Mouse (Mus musculus) neural tube, embryonic 11.5 days (tissue): ENCODE results near the gene Gpbp1l1. TPM values are rescaled to one million over a fixed set of nuclear protein-coding genes. Genes with fewer than 3 reads are reported as not detected.

Experiments
- ATAC-seq: fragments of 200-750 bp; cut with Nextera tagmentation; 2 replicates; pipeline ENCODE4 v1.8.0; 2017; ENCODE audit warnings: moderate number of reproducible peaks, mild to moderate bottlenecking, moderate TSS enrichment, moderate library complexity; ENCODE audit not compliant: insufficient read depth, low FRiP score, low TSS enrichment
- DNase-seq: peaks from one replicate; pipeline ENCODE4 v3.0.0-alpha.2; 2015; ENCODE audit warnings: low spot score
- H3K27ac ChIP-seq: fragments of 300-500 bp; sonication (generic); 2 replicates; pipeline ENCODE4 v1.5.1; 2014; ENCODE audit warnings: low read depth, mild to moderate bottlenecking, low read length
- H3K27me3 ChIP-seq: fragments of 300-500 bp; sonication (generic); 2 replicates; pipeline ENCODE4 v1.6.1; 2014; ENCODE audit warnings: mild to moderate bottlenecking, low read length, mixed read lengths; ENCODE audit not compliant: control insufficient read depth, insufficient read depth
- H3K36me3 ChIP-seq: fragments of 300-500 bp; sonication (generic); 2 replicates; pipeline ENCODE4 v1.6.1; 2014; ENCODE audit warnings: mild to moderate bottlenecking, low read length, moderate library complexity, mixed read lengths; ENCODE audit not compliant: control insufficient read depth, insufficient read depth
- H3K4me1 ChIP-seq: fragments of 300-500 bp; sonication (generic); 2 replicates; pipeline ENCODE4 v1.6.1; 2014; ENCODE audit warnings: low read length, mixed read lengths; ENCODE audit not compliant: control insufficient read depth, insufficient read depth
- H3K4me2 ChIP-seq: fragments of 300-500 bp; sonication (generic); 2 replicates; pipeline ENCODE4 v1.6.1; 2014; ENCODE audit warnings: low read depth, mild to moderate bottlenecking, moderate library complexity
- H3K4me3 ChIP-seq: fragments of 300-500 bp; sonication (generic); 2 replicates; pipeline ENCODE4 v1.5.1; 2014; ENCODE audit warnings: low read depth, low read length
- H3K9ac ChIP-seq: fragments of 300-500 bp; sonication (generic); 2 replicates; pipeline ENCODE4 v1.6.1; 2014; ENCODE audit warnings: mild to moderate bottlenecking, low read length
- H3K9me3 ChIP-seq: fragments of 300-500 bp; sonication (generic); 2 replicates; pipeline ENCODE4 v1.6.1; 2016; ENCODE audit warnings: low read length; ENCODE audit not compliant: control insufficient read depth
- WGBS: fragments of 180-500 bp; shearing (Covaris S2); extraction: QIAGEN DNeasy Blood & Tissue Kit; methylation state at CpG from one replicate; pipeline ENCODE4 v1.1.7; 2014; 5-methylcytosine and 5-hydroxymethylcytosine counted together
- polyA plus RNA-seq: library from polyadenylated mRNA; unstranded; fragments of >200 nt; fragmentation: Nextera tagmentation; extraction: Ambion mirVana; gene quantifications from 2 replicates; pipeline ENCODE4 v1.2.1, GENCODE M21; 2014

The Gpbp1l1 gene
- polyA plus RNA-seq = 31.5 and 33.7 TPM in 2 replicates

DNA sequence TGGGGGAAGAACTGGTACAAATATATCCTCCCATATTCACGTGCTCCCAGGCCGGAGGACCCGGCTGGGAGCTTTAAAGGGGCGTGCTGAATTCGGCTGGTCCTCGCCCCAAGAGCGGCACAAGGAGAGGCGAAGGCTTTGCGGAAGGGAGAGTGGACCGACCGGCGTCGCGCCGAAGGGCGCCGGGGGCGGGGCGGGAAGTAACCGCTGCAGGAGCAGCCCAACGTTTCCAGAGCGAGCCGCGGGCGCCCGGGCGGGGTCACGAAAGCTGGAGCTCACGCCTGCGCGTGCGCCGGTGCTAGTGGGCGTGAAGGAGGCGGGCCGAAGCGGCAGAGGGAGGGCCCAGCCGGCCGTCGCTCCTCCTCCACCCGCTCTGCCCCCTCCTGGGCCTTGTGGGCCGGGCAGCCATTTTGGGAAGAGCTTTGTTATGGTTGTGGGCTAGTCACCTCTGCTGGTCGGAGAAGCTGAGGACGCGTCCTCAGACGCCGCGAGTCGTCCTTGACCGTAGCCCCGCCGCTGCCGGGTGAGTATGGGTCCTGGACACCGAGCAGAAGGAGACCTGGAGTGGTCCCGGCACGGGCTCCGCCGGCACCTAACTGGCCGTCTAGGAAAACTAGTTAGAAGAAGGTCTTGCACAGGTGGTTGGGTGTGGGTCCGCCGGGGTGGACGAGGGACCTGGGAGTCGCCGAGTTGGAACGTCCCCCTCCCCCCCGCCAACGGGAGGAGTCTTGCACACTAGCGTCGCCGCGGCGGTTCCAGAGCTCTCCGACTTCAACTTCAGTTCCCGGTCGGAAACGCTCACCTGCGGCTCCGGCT is at the start of gene Gpbp1l1:
Gene Gpbp1l1, plus strand, starts transcription at position 353 of the 816 bp plus-strand sequence.
- peaks cover 1% of the 10 kb centered on the region for H3K36me3 ChIP-seq
- H3K27ac ChIP-seq = peak within 1 kb of the TSS; percentile 83
- 0 out of 2 replicates have a peak, but pooled peaks cover 5% of the 10 kb centered on the region for H3K4me1 ChIP-seq
- peak; percentile 99 for DNase-seq
- H3K4me3 ChIP-seq = peak within 1 kb of the TSS; percentile 60
- WGBS = 0% methylated on average over 75 of the region's 78 CpGs
- H3K4me2 ChIP-seq = peak within 1 kb of the TSS; percentile 70
- peak within 1 kb of the TSS; percentile 71 for H3K9ac ChIP-seq
- H3K9me3 ChIP-seq = no peaks in the 10 kb centered on the region
- no peaks in the 10 kb centered on the region for H3K27me3 ChIP-seq
- peak; percentile 93 for ATAC-seq

DNA sequence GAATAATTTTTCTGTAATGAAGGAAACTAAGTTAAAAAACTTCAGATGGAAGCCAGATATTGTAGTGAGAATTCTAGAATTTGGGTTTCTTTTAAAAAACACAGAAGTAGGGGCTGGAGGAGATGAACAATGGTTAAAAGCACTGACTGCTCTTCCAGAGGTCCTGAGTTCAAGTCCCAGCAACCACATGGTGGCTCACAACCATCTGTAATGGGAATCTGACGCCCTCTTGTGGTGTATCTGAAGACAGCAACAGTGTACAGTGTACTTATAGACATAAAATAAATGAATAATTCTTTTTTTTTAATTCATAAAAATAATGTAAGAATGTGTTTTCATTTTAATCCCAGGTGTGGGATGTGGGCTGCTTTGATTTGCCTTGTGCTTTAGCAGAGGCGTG is 26.3 kb upstream of the Gpbp1l1 start:
- Histone ChIP-seq H3K9ac (no peak overlapping the region), H3K4me1 (no peaks in the 10 kb centered on the region), H3K27me3 (no peaks in the 10 kb centered on the region), H3K4me2 (no peak overlapping the region), H3K36me3 (no peaks in the 10 kb centered on the region), H3K9me3 (no peaks in the 10 kb centered on the region), H3K4me3 (no peak overlapping the region), H3K27ac (no peak overlapping the region)
- ATAC-seq (no peak), DNase-seq (no peak)
- 60% methylated on average over 2 of the region's 2 CpGs for WGBS

DNA sequence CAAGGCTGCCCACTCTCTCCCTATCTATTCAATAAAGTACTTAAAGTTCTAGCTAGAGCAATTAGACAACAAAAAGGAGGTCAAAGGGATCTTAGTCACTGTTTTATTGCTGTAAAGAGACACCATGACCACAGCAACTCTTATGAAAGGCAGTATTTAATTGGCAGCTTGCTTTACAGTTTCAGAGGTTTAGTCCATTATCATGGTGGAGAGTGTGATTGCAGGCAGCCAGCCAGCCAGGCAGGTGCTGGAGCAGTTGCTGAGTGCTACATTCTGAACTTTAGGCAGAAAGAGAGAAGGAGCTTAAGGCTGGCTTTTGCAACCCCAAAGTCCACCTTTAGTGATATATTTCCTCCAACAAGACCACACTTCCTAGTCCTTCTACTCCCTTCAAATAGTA is 21.1 kb upstream of the Gpbp1l1 start:
- no peak overlapping the region for H3K4me3 ChIP-seq
- H3K9me3 ChIP-seq = no peaks in the 10 kb centered on the region
- DNase-seq (no peak), ATAC-seq (no peak)
- H3K9ac ChIP-seq = no peak overlapping the region
- H3K4me1 ChIP-seq = no peaks in the 10 kb centered on the region
- no peak overlapping the region for H3K4me2 ChIP-seq
- H3K36me3 ChIP-seq = no peaks in the 10 kb centered on the region
- H3K27ac ChIP-seq = no peak overlapping the region
- H3K27me3 ChIP-seq = no peaks in the 10 kb centered on the region

DNA sequence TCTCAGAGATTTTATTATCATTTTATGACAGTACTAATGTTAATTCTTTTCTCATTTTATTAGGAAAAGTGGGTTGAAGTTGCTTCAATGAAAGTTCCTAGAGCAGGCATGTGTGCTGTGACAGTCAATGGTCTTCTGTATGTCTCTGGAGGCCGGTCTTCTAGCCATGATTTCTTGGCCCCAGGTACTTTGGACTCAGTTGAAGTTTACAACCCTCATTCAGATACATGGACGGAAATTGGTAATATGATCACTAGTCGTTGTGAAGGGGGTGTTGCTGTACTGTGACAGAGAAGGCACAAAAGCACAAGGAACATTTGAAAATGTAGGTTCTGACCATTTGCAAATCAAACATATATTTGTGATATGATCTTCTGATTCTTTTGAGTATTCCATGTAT is 19.7 kb upstream of the Gpbp1l1 start:
- Histone ChIP-seq H3K4me2 (no peak overlapping the region), H3K36me3 (no peaks in the 10 kb centered on the region), H3K9me3 (no peaks in the 10 kb centered on the region), H3K4me1 (no peaks in the 10 kb centered on the region), H3K4me3 (no peak overlapping the region), H3K9ac (no peak overlapping the region), H3K27me3 (no peaks in the 10 kb centered on the region), H3K27ac (no peak overlapping the region)
- DNase-seq (no peak), ATAC-seq (no peak)
- WGBS = 83% methylated on average over 3 of the region's 3 CpGs

DNA sequence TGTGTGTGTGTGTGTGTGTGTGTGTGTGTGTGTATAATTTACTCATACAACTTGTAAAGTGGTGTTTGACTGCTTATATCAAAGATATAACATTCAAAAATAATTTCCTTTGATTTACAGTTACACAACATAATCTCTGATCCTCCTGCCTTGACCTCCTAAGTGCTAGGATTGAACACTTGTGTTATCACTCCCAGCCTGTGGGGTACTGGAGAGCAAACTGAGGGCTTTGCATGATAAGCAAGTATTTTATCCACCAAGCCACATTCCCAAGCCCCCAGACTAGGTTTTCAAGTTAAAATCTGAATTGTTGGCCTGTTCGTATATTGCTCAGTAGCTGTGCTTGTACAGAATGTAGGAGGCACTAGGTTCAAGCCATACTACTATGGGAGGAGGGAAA is 7.0 kb upstream of the Gpbp1l1 start:
- Histone ChIP-seq H3K4me1 (no peaks in the 10 kb centered on the region), H3K27me3 (no peaks in the 10 kb centered on the region), H3K4me2 (no peak overlapping the region), H3K9ac (no peak overlapping the region), H3K4me3 (no peak overlapping the region), H3K36me3 (peaks cover 2% of the 10 kb centered on the region), H3K9me3 (no peaks in the 10 kb centered on the region), H3K27ac (no peak overlapping the region)
- 84% methylated on average over 1 of the region's 1 CpGs for WGBS
- ATAC-seq (no peak), DNase-seq (no peak)

DNA sequence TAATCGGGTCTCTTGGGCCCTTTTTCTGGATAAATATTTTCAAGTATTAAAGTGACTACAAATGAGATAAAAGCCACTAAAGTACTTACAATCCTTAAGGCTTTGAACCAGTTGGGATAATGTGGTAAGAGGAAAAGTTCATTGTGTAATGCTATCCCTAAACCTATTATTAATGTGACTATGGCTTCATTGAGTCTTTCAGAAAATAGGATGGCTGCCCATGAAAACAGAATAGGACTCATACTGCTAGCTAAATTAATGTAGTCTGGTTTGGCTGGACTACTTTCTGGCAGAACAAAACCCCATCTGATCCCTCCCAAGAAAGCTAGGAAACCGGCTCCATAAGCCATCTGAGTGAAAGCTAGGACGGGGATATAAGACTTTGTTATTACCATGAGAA is 4.4 kb upstream of the Gpbp1l1 start:
- Histone ChIP-seq H3K27ac (no peak overlapping the region), H3K36me3 (peaks cover 2% of the 10 kb centered on the region), H3K27me3 (no peaks in the 10 kb centered on the region), H3K4me1 (no peaks in the 10 kb centered on the region), H3K9me3 (no peaks in the 10 kb centered on the region), H3K4me3 (no peak overlapping the region), H3K9ac (no peak overlapping the region), H3K4me2 (no peak overlapping the region)
- ATAC-seq (no peak), DNase-seq (no peak)
- WGBS = 93% methylated on average over 3 of the region's 3 CpGs

DNA sequence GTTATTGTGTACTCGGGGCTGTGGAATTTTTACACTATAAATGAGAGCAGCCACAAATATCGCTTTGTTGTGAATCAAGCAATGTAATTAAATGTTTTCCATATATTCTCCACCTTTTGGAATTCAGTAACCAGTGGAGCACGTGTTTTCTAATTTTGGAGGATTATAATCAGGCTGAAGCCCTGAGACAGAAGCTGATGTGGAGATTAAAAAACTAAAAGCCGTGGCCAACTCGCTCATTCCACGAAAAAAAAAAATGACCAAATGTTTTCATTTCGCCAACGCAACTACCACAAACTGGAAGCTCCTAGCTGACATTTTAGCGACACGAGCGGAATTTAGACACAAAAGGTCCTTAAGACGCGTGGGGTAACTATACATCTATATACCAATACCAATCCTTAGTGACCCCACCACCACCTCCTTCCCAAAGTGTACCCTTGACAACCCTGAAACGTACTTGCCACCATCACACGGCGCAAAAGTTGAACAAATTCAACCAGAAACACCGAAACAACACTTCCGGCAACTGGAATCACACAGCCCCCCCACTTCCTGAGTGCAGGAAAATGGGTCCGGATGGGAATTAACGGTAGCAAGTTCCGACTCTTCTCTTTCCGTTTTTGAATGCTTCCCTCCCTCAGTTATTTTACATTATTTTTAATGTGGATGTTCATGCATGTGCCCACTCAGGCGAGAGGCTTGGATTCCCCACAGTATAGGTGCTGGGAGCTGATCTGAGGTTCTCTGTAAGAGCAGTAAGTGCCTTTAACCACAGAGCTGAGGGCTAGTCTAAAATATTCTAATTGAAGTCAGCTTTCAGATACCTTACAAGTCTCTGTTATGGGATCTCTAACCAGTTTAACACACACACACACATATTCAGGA is 1.8 kb upstream of the Gpbp1l1 start, which contains the start of gene Tmem69:
Gene Tmem69, minus strand, starts transcription at position 524 of the 888 bp plus-strand sequence.
- Histone ChIP-seq H3K4me3 (peak within 1 kb of the TSS; percentile 60), H3K27ac (peak within 1 kb of the TSS; percentile 83), H3K27me3 (no peaks in the 10 kb centered on the region), H3K4me1 (0 out of 2 replicates have a peak, but pooled peaks cover 5% of the 10 kb centered on the region), H3K4me2 (peak within 1 kb of the TSS; percentile 70), H3K9me3 (no peaks in the 10 kb centered on the region), H3K36me3 (peaks cover 2% of the 10 kb centered on the region), H3K9ac (peak within 1 kb of the TSS; percentile 71)
- ATAC-seq (no peak), DNase-seq (peak; percentile 83)
- 3% methylated on average over 23 of the region's 23 CpGs for WGBS

DNA sequence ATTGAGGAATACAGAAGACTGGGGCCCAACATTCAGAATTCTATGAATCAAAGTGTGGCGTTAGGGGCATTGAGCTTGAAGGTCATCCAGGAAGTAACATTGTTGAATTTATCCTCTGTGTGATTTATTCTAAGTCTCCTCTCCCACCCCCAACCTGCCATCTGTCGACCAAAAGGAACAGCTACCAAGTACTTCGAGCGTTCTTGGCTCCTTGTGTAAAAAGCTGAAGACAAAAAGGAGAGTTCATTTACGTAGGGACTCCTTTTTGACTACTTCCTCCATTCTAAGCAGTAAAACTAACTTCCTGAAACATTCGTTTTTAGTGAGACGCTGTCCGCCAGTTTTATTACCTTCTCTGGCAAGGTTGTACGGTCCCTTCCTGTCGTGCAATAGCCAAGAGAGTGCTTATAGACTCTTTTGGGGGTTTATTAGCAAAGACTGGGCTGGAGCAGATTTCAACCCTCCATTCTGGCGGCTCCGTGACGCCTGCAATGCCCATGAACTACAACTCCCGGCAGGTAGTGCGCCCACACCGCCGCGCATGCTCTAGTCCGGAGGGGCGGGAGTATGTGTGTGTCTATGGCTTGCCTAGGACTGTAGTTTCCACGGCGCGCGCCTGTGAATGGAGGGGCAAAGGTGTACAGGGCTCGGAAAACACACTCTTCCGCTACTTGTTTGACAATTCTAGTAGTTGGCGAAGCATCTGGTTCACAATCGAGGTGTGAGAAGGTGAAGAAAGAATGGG is 725 bp upstream of the Gpbp1l1 start:
- Histone ChIP-seq H3K4me3 (peak overlapping the region; percentile 60), H3K27me3 (no peaks in the 10 kb centered on the region), H3K27ac (peak overlapping the region; percentile 83), H3K36me3 (peaks cover 2% of the 10 kb centered on the region), H3K9ac (peak overlapping the region; percentile 71), H3K9me3 (no peaks in the 10 kb centered on the region), H3K4me2 (peak overlapping the region; percentile 70), H3K4me1 (0 out of 2 replicates have a peak, but pooled peaks cover 5% of the 10 kb centered on the region)
- DNase-seq (peak; percentile 93), ATAC-seq (peak; percentile 95)
- WGBS = under 1% methylated on average over 28 of the region's 28 CpGs
